Mouse (Mus musculus): ENCODE measurements around the gene Elmo3.
"Not testable (repeated sequence)": the region's sequence is repeated elsewhere in the genome, so short reads cannot be mapped to it uniquely, and the experiment has no call there.

Gene Elmo3

DNA sequence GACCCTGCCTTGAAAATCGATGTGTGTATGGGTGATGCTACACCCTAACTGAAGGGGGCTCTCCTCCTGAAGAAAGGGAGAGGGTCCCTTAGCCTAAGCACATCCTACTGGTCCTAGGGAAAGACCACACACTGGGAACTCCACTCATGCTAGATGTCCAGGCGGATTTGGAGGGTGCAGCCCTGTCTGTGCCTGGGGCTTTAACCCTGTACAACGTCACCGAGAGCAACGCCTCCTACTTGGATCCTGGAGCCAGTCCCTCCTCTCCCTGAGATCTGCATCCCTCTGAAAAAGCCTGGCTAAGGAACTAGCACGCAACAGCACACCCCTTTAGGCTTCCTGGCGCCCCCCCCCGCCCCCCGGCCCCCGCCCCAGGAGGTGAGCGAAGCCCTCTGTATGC lies 30.0 kb upstream of the Elmo3 start:
- in situ Hi-C loops (cut with MboI, MseI), result no loop called here

DNA sequence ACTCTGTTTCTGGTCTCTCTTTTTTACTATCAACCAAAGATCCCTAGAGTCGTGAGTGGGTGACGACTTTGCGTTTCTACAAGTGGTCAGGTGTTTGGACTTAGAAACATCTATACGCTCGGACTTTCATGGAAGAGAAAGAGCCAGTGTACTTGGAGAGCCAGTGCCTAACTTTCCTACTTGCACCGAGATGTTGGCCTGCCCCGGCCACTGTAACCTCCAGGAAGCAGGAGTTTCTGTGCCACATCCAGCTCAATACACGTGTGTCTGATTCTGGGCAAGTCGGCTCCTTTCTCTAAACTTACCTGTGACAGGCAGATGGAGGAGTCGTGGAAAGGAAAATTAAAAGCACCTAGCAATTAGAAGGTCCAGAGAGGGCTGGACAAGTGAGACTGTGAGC lies 29.6 kb upstream of the Elmo3 start, which contains the start of gene Nol3:
Gene Nol3, plus strand, starts transcription at position 301 of the 400 bp plus-strand sequence.
- in situ Hi-C loops (cut with MboI, MseI), result no loop called here

DNA sequence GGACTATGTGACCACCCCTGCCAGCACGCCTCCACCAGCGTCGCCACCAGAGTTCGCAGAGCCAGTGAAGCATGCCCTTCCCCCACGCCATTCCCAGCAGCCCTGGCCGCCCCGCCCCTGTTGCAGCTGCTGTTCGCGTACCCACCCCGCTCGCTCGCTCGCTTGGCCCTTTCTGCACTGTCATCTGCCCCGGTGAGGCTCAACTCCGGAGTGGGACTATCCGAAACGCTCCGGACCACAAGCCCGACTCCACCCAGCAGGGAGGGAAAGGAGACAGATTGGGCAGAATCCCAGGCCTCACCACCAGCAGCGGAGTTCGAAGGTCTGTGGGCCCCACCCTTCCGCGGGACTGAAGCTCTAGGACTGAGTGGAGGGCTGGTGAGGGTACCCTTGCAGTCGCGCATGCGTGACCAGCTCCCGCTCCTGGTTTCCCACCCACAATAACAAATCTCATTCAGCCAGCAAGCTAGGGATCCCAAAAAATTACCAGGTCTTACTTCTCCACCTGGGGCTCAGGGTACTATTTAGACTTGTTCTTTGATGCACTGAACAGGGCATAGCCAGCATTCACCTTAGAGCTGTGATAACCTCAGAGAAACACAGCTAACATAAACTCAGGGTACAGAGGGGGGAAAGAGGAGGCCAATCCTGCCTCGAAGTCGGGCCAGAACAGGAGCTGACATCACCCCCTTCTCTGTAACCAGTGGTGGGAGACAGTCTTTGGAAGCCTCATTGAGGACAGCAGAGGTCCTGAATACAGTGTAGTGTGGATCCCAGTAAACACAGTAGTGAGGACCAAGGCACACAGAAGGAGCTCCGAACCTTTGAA lies 28.9 kb upstream of the Elmo3 start:
- in situ Hi-C loops (cut with MboI, MseI), result no loop called here

DNA sequence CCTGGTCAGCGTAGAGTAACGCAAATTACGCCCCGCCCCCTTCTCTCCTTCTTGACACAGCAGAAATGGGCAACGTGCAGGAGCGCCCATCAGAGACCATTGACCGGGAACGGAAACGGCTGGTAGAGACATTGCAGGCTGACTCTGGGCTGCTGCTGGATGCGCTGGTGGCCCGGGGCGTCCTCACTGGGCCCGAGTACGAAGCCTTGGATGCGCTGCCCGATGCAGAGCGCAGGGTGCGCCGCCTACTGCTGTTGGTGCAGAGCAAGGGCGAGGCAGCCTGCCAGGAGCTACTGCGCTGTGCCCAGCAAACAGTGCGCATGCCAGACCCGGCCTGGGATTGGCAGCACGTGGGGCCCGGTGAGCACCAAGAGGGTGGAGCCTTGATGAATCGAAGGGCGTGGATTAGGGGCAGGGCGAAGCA lies 26.5 kb upstream of the Elmo3 start:
- in situ Hi-C loops (cut with MboI, MseI), result no loop called here

DNA sequence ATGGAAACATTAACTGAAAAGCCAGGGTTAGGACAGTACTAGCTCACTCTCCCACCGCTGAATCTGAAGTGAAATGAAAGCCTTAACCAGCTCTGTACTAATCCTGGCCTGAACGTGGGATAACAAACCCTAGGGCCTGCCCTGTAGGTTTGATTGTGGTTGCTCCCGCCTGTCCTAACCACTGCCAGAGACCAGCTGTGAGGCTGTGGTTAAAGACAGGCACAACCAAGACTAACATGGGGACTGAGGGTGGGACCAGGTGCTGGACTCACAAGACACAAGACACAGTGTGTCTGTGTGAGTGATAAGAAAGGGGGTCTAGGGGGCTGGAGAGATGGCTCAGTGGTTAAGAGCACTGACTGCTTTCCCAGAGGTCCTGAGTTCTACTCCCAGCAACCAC lies 24.8 kb upstream of the Elmo3 start:
- in situ Hi-C loops (cut with MboI, MseI), result no loop called here

DNA sequence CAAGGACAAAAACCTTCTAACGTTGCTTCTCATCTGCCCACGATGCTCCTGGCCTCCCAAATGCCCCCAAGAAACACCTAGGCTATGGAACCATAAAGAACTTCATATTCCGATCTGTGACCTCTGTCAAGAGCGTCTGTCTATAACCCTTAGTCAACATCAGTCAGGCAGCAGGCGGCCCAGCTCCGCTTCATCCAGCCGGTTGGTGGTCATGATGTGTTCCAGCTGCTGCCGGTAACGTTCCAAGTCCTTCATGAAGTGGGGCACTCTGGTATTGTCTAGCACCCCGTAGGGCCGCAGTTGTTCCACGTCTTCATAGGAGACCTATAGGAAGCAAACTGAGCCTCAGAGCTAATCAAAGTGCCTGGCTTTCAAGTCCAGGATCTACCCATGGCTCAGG lies 23.6 kb upstream of the Elmo3 start:
- in situ Hi-C loops (cut with MboI, MseI), result no loop called here

DNA sequence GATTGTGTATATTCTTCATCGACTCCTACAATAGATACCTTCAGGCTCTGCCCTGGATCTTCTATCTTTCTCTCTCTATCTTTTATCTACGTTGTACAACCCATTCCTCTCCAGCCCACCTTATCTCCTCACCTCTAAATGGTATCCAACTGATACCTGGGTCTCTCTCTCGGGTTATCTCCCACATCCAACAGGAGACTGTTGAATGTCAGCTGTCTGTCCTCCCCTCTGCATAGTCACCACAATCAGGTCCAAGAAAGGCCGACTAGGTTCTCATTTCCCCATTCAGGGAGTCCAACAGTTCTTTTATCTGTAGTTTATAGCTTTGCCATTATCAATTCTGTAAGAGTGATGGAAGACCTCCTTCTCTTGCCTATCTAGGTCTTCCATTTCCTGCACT lies 23.2 kb upstream of the Elmo3 start:
- in situ Hi-C loops (cut with MboI, MseI), result no loop called here

DNA sequence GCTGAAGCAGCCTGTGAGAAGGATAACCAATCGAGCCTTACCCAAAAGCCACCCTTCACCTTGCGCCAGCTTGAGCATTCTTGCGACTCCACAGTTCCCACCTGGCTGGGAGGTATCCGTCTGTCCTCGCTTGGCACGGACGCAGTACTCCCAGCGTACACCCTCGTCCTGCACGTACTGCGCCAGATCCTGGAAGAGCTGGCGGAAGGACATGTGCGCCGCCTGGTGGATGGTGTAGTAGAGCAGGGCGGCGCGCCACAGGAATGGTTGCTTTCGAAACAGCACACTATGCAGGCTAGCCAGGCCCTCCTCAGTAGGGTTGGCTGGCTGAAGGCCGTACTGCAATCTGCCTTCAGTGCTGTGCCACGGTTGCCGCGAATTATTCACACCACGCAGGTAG lies 22.3 kb upstream of the Elmo3 start:
- in situ Hi-C loops (cut with MboI, MseI), result no loop called here

DNA sequence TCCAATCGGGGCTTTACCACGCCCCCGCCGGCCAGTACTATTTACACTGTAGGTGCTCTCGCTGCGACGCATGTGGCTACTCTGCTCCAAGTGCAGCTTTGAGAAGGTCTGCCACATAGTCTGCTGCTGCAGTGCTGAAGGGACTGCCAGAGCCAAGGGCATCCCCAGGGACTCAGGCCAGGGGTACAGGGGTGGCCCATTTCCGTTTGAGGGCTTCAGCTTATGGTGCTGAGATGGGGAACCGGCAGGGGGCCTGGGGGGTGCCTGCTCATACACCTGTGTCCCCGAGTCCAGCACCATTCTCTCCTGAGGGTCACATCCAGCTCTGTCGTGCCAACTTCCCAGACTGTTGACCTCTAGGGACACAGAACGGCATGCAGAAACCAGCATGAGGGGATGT lies 19.9 kb upstream of the Elmo3 start:
- in situ Hi-C loops (cut with MboI, MseI), result no loop called here

DNA sequence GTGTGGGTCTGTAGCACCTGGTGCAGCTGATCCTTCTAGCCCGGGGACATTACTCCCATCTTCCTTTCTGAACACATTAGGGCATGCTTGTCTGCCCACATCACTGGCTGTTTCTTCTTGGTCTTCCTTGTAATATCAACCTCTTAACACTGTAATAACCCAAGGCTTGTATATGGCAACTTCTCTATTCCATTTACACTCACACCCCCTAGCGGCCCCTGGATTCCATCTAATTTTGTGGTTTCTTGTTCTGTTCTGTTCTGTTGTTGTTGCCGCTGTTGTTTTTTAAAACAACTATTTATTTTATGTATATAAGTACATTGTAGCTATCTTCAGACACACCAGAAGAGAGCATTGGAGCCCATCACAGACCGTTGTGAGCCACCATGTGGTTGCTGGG lies 18.5 kb upstream of the Elmo3 start:
- in situ Hi-C loops (cut with MboI, MseI), result no loop called here

DNA sequence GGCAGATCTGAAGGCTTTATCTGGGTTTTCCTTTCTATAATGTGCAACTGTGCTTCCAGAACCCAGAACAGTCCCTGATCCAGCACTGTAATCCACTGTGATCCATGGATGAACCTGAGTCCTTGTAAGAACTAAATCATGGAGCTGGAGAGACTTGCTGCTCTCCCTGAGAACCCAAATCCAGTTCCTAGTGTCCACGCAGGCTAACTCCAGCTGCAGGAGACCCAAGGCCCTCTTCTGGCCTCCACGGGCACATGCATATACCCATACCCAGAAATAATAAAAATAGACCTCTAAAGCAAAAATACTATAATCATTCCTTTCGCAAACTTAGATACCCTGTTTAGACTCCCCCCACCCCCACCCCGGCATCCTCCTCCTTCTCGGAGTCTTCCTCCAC lies 17.2 kb upstream of the Elmo3 start:
- in situ Hi-C loops (cut with MboI, MseI), result no loop called here

DNA sequence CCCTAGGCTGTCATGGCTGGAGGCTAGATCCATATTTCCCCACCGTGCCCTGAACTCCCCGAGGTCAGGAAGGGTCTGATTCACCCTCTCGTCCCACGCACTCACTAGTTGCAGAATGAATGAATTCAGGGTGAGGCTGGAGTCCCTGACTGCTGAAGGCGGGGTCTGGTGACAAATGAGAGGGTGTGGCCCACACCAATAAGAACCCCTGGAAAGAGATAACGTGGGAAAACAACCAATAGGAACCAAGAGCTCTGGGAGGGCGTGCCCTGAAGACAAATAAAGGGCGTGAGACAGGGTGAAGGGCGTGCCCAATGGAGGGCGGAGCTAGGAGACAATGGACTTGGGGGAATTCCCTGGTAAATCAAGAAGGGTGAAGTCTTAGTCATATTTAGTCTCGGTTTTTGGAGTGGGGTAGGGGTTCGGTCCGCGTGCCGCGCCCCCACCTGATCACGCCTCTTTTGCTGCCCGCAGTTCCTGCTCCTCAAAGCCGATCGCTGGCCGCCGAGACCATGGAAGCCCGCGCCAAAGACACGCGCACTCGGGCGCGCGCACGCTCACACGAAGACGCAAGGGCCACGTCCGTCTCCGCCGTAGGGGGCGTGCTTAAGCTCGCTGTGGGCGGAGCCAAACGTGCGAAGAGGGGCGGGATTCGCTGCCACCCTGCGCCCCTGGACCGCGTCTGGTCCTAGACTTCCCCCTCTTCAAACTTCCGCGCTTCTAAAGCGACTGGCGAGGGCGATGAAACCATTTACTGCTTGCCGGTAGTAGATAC lies 16.3 kb upstream of the Elmo3 start:
- in situ Hi-C loops (cut with MboI, MseI), result no loop called here

DNA sequence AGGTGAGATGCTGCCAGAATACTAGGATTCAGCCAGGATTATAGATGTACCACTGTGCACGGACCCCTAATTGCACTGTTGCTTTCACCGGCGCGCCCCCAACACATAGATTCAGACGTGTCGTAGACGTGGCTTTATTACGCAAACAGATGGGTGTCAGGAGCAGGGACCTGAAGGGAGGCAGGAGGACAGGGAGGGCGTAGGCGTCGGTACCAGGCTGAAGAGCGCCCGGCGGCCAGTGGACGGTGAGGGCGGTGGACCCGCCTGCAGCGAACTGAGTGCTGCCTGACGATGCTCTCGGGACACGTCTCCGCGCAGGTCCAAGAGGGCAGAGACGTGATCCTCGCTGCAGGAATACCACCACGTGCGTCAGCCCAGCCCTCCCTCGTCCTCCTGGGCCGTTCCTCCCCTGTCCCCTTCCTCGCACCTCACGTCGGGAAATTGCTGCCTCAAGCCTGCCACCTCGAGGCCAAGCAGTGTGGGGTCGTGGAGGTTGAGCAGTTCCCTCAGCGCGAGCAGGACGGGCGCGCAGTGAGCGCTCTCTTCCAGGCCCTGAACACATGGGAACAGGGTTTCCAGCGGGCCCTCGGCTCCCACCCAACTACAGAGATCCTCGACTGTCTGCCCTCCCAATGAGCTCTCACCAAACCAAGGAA lies 15.5 kb upstream of the Elmo3 start, which contains the start of gene 4931428F04Rik:
Gene 4931428F04Rik, minus strand, starts transcription at position 60 of the 656 bp plus-strand sequence.
- in situ Hi-C loops (cut with MboI, MseI), result no loop called here

DNA sequence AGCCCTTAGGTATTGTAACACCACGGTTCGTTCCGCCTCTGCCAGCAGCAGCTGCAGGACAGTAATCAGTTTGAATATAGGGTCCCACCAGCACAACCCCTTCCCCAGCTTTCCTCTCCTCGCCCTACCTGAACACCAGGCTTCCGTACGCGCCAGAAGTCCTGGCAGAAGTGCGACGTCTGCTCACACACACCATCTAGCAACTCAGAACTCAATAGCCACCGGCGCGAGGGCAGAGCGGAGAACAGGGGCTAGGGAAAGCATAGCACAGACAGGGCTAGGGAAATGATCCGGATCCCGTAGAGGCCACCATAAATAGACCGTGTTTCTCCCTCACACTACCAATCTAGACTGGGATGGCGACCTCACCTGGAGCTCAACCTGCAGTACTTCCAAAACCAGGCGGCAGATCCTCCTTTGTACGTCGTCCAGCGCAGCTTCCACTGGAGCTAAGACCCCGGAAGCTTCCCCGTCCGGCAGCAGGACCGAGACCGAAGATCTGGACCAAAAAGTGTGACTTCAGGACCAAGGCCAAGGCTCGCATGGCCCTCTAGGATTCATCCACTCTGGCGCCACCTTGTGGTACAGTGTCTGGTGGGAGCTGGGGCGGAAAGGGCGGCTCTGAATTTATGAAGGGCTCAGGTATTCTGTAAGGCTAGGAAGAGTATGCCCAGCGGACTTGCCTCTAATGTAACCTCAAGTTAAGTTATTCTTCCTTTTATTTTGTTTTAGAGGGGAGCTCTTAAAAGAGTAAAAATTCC lies 14.7 kb upstream of the Elmo3 start:
- in situ Hi-C loops (cut with MboI, MseI), result no loop called here

DNA sequence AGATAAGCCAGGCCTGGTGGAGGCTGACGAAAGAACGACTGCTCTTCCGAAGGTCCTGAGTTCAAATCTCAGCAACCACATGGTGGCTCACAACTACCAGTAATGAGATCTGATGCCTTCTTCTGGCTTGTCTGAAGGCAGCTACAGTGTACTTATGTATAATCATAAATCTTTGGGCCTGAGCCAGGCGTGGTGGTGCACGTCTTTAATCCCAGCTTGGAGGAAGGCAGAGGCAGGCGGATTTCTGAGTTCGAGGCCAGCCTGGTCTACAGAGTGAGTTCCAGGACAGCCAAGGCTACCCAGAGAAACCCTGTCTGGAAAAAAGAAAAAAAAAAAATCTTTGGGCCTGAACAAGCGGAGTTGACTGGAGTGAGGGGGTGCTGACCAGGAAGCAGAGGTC lies 14.0 kb upstream of the Elmo3 start:
- in situ Hi-C loops (cut with MboI, MseI), result not testable (repeated sequence)

DNA sequence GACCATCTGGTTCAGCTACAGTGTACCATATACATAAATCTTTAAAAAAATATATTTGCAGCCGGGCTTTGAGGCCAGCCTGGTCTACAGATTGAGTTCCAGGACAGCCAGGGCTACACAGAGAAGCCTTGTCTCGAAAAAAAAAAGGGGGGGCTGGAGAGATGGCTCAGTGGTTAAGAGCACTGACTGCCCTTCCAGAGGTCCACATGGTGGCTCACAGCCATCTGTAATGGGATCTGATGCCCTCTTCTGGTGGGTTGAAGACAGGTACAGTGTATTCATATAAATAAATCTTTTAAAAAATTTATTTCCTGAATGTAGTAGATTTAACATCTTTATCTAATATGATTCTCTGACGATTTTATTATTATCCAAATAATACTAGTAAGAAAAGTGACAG lies 13.6 kb upstream of the Elmo3 start:
- in situ Hi-C loops (cut with MboI, MseI), result not testable (repeated sequence)

DNA sequence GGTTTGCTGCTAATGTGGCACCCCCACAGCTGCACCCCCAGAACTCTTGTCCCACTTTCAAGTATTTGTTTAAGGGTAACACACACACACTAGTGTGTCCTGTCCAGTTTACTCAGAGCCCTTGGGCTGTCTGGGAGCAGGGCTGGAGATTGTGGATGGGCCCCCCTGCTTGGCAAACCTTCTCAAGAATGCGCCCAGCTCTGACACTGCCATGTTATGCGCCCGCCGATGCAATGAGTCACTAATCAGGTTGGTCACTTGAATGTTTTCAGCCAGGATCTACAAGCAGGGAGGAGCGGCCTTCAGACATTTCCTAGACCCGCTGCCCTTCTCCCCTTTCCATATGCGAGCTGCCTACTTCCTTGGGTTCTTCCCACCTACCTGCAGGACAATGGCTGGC lies 12.9 kb upstream of the Elmo3 start:
- in situ Hi-C loops (cut with MboI, MseI), result no loop called here

DNA sequence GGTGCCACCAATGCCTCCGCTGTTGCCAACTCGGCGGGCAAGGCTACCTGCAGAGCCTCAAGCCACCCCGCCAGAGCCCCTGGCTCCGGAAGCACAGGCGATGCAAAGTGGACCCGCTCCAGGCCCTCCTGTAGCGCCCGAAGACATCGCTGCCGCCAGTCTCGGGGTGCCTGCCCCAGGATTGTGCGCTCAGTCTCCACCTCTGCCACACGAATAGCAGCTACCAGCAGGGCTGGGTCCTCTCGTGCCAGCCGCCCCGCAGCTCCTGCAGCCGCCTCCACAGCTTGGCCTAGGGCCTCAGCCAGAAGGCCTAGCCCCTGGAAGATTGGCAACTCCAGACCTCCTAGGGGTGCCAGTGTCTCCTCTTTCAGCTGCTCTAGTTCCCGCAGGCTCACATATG lies 12.0 kb upstream of the Elmo3 start:
- in situ Hi-C loops (cut with MboI, MseI), result no loop called here

DNA sequence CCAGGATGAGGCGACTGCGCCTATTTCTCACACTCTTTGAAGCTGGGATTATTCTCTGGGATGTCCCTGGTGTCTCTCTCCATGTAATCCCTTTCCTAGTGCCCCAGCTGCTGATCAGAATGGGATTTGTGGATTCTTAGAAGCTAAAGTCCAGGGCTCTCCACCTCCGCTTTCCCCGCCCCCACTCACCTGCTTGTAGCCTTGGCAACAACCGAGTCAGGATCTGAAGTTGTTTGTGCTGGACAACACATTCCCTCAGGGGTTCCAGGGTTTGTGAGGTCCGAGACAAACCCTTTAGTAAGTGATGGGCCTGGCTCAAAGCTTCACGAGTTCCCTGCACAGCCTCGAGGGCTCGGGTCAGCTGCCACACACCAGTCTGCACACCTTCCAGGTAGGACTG lies 10.6 kb upstream of the Elmo3 start:
- in situ Hi-C loops (cut with MboI, MseI), result no loop called here

DNA sequence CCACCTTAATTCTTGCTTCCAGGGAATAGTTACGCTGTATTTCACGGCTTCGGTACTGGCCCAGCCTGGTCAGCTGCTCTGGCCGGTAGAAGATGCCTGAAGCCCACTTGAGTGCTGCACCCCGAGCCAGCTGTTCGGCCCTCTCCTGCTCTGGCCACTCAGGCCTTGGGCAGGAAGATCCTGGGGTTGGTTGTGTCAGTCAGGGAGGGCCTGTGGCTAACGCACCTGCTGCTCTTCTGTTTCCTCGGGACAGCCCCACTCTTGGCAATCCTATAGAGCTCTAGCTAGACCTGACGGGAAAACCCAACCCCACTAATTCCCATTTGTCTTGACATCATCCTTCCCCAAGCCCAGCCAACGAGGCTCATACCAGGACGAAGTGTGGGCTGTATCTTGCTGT lies 10.1 kb upstream of the Elmo3 start:
- in situ Hi-C loops (cut with MboI, MseI), result no loop called here

DNA sequence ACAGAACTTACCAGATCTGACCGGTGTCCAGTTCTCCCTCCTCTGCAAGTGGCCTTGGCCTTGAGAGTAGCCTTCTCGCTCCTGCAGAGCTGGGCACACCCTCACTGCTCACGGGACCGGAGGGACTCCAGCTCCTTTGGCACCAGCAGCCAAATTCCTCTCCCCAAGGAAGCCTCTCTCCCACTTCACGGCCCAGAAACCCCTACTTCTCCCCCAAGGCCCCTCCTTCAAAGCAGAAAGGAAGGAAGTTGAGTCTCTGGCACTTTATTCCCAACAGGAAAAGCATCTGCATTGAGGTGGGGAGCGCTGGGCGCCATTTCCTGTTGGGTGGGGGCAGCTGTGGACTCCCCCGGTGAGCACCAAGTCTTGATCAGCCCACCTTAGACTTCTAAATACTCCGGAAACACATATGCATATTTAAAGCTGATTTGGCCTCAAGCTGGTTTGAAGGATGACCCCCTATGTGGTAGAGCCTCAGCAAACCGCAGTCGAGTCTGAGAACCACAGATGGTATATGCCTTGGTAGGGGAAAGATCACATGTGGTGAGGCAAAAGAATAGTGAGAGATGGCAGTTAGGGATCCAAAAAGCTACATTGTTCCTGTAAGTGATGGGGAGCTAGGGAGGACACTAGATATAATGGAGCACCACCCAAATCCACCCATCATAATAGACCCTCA lies 9.4 kb upstream of the Elmo3 start, which contains the start of gene Exoc3l:
Gene Exoc3l, minus strand, starts transcription at position 207 of the 679 bp plus-strand sequence.
- in situ Hi-C loops (cut with MboI, MseI), result no loop called here
